Mouse (Mus musculus) heart, postnatal 14 days (tissue): ENCODE results near the gene Mrgpra2b. TPM values are rescaled to one million over a fixed set of nuclear protein-coding genes. Genes with fewer than 3 reads are reported as not detected.
"Not testable (repeated sequence)": the region's sequence is repeated elsewhere in the genome, so short reads cannot be mapped to it uniquely, and the experiment has no call there.

Experiments
- DNase-seq, 2 experiments: peaks; one replicate each; pipeline ENCODE4 v3.0.0; 2021 to 2022
- intact Hi-C: fragments of 180-260 bp; cut with DNase I; formaldehyde crosslinking; loops from one replicate; pipeline ENCODE4 v1.15.1; 2025
- long read RNA-seq, 2 experiments: library from polyadenylated mRNA; stranded (forward); transcript quantifications; one replicate each; pipeline ENCODE4 v2.0.0; 2021
- total RNA-seq, 2 experiments: library from RNA; stranded (reverse); gene quantifications; 2 replicates each; pipeline ENCODE4 v1.2.3; 2021

Mrgpra2b gene
- not detected for total RNA-seq
- long read RNA-seq, experiment 1 = 0 reads
- long read RNA-seq, experiment 2 = 0 reads

DNA sequence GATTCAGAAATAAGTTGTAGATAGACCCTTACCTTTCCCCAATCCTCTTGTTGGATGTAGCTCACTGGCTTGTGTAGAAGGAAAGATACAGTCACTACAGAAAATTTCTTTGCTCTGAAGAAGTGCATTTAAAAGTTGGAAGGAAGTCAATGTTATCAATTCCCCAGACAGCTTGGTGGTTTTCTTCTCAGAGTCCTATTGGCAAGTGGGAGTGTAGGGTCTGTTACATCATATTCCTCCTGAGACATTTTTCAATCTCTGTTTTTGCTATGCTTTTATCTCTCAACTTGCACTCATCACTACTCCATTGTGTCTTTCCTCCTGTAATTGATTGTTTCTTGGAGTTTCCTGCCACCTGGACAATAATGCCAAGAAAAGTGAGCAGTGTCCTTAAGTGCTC, at the start of gene Mrgpra2b:
TSS of gene Mrgpra2b (minus strand) at position 101 of the 400 bp plus-strand sequence.
- no peak for DNase-seq

DNA sequence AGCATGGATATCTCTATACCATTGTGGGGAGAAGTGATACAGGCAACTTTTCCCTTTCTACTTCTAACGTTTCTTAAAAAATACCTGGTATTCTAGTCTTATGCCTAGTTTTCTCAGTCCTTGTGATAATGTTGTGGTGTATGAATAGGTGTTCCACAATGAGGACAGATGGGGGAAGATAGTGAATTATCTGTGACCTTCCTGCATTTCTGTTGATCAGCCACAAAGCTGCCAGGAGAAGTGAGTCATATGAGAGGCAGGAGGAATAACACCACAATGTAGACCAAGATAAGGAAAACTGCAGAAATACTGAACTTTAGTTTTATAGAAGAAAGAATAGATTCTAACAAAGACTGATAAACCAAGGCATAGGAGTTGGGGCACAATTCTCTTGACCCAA, 12.3 kb downstream of the Mrgpra2b start:
- intact Hi-C loops = no loop called here
- no peak for DNase-seq

More for the DNA sequence above, at the start of gene Mrgpra2b:
- intact Hi-C loops = no loop called here

DNA sequence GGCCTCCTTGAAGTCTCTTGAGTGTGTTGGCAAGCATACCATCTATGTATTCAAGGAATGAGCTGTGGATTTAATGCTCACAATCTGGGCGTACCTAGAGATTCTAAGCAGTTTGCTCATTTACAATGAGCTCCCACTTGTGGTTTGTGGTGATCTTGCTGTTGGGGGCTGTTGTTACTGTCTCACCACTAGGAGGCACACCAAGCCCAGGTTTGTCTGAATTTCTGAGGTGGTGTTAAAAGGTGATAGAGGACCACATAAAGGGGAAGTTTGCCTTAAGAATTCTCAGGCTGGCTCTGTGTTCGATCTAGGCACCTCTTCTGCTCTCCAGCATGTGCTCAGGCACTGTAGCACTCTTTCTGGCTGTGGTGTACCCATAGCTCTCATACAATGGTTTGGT, 13.6 kb downstream of the Mrgpra2b start:
- no peak for DNase-seq
- intact Hi-C loops = no loop called here

DNA sequence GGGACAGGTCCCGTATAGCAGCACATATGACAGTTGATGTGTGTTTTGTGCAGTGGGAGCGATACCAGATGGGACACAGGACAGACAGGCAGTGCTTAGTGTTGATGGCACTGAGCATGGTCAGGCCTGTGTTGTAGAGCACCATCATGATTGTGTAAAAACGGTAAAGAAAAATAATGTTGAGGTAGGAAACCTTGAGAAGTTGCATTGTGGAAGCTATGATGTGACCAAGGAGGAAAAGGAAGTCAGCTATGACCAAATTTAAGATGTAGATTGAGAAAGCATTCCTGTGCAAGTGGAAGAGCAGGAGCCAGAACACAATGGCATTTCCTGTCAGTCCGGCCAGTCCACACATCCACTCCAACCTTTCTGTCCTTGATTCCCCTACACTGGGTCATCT, 25.7 kb downstream of the Mrgpra2b start:
- DNase-seq = no peak
- intact Hi-C loops = no loop called here

DNA sequence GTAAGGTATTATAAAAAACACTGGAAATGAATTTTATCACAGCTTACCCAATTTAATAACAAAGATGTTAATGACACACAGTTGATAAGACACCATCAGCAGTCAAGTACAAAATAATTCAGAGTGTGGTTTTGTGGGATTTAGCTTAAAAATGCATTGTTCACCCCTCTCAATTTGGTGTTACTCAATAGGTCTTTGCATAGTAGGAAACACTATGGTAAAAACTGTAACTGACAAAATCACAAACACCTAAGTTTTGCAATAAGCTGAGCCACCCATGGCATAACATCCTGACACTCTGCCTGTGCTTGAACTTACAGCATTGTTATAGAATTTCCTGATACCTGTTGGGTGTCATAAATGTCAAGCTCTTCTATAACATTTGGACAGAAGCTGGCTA, 37.4 kb downstream of the Mrgpra2b start:
- DNase-seq, intact Hi-C loops: not testable (repeated sequence)

DNA sequence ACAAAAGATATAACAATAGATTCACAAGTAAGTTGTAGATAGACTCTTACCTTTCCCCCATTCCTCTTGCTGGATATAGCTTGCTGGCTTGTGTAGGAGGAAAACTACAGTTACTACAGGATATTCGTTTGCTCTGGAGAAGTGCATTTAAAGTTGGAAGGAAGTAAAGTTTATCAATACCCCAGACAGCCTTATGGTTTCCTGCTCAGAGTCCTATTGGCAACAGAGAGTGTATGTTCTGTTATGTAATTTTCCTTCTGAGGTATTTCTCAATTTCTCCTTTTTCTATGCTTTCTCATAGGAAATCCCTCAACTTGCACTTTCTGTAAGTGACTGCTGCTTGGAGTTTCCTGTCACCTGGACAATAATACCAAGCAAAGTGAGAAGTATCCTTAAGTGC, 39.2 kb downstream of the Mrgpra2b start:
- intact Hi-C loops, DNase-seq: not testable (repeated sequence)

DNA sequence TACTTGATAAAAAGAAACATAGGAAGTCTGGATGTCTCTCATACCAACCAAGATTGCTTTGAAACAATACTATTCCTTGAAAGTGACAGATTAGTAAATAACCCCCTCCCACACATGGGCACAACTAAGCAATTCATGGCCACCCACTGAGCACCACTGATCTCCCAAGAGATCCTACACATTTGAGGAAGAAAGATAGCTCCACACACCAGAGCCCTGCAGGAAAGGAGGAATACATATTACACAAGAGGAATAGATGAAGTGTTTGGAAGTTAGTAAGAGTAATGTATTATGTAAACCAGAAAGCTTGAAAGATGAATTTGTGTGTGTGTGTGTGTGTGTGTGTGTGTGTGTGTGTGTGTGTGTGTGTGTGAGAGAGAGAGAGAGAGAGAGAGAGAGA, 45.5 kb downstream of the Mrgpra2b start:
- DNase-seq, intact Hi-C loops: not testable (repeated sequence)

DNA sequence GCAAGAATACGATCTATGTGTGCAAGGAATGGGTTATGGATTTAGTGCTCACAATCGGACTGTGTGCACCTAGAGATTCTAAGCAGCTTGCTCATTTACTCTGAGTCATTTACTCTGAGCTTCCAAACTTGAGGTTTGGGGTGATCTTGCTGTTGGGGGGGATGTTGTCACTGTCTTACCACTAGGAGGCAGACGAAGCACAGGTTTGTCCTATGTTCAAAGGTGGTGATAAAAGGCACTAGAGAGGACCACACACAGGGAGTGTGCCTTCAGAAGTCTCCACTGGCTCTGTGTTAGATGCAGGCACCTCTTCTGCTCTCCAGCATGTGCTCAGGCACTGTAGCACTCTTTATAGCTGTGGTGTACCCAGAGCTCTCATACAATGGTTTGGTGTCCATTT, 54.8 kb downstream of the Mrgpra2b start:
- DNase-seq, intact Hi-C loops: not testable (repeated sequence)

DNA sequence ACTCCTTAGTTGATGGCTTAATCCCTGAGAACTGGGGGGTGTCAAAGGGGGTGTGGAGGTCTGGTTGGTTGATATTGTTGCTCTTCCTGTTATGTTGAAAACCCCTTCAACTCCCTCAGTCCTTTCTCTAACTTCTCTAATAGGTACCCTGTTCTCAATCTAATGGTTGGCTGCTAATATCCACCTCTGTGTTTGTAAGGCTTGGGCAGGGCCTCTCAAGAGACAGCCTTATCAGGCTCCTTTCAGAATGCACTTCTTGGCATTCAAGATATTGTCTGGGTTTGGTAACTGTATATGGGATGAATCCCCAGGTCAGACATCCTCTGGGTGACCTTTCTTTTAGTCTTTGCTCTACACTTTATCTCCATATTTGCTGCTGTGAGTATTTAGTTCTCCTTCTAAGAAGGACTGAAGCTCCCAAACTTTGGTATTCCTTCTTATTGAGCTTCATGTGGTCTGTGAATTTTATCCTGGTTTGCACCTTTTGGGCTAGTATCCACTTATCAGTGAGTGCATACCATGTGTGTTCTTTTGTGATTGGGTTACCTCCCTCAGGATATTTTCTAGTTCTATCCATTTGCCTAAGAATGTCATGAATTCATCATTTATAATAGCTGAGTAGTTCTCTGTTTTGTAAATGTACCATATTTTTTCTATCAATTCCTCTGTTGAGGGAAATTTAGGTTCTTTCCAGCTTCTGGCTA, 63.2 kb downstream of the Mrgpra2b start:
- intact Hi-C loops = not testable (repeated sequence)

DNA sequence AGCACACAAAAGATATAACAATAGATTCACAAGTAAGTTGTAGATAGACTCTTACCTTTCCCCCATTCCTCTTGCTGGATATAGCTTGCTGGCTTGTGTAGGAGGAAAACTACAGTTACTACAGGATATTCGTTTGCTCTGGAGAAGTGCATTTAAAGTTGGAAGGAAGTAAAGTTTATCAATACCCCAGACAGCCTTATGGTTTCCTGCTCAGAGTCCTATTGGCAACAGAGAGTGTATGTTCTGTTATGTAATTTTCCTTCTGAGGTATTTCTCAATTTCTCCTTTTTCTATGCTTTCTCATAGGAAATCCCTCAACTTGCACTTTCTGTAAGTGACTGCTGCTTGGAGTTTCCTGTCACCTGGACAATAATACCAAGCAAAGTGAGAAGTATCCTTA, 76.6 kb downstream of the Mrgpra2b start, which contains the start of gene Mrgpra2a:
TSS of gene Mrgpra2a (minus strand) at position 125 of the 400 bp plus-strand sequence.
- DNase-seq, intact Hi-C loops: not testable (repeated sequence)

More for the DNA sequence above, 63.2 kb downstream of the Mrgpra2b start:
- not testable (repeated sequence) for DNase-seq

DNA sequence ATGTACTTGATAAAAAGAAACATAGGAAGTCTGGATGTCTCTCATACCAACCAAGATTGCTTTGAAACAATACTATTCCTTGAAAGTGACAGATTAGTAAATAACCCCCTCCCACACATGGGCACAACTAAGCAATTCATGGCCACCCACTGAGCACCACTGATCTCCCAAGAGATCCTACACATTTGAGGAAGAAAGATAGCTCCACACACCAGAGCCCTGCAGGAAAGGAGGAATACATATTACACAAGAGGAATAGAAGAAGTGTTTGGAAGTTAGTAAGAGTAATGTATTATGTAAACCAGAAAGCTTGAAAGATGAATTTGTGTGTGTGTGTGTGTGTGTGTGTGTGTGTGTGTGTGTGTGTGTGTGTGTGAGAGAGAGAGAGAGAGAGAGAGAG, 82.9 kb downstream of the Mrgpra2b start:
- intact Hi-C loops, DNase-seq: not testable (repeated sequence)

DNA sequence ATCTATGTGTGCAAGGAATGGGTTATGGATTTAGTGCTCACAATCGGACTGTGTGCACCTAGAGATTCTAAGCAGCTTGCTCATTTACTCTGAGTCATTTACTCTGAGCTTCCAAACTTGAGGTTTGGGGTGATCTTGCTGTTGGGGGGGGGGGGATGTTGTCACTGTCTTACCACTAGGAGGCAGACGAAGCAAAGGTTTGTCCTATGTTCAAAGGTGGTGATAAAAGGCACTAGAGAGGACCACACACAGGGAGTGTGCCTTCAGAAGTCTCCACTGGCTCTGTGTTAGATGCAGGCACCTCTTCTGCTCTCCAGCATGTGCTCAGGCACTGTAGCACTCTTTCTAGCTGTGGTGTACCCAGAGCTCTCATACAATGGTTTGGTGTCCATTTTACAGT, 92.2 kb downstream of the Mrgpra2b start:
- intact Hi-C loops = not testable (repeated sequence)

DNA sequence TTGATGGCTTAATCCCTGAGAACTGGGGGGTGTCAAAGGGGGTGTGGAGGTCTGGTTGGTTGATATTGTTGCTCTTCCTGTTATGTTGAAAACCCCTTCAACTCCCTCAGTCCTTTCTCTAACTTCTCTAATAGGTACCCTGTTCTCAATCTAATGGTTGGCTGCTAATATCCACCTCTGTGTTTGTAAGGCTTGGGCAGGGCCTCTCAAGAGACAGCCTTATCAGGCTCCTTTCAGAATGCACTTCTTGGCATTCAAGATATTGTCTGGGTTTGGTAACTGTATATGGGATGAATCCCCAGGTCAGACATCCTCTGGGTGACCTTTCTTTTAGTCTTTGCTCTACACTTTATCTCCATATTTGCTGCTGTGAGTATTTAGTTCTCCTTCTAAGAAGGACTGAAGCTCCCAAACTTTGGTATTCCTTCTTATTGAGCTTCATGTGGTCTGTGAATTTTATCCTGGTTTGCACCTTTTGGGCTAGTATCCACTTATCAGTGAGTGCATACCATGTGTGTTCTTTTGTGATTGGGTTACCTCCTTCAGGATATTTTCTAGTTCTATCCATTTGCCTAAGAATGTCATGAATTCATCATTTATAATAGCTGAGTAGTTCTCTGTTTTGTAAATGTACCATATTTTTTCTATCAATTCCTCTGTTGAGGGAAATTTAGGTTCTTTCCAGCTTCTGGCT, 100.7 kb downstream of the Mrgpra2b start:
- DNase-seq, intact Hi-C loops: not testable (repeated sequence)

More for the DNA sequence above, 92.2 kb downstream of the Mrgpra2b start:
- DNase-seq = not testable (repeated sequence)

Other genes starting within 250 kb of the Mrgpra2b start
- gene Mrgpra1, start 174.6 kb downstream of the Mrgpra2b start, total RNA-seq = not detected
- not detected for gene Mrgpra2a, start 76.7 kb downstream of the Mrgpra2b start, total RNA-seq
- gene Mrgpra3, start 72.5 kb upstream of the Mrgpra2b start, total RNA-seq = not detected